Mouse (Mus musculus) megakaryocyte, adult 5-6 weeks (primary cell): ENCODE data around the gene Ptprc. TPM values are rescaled to one million over a fixed set of nuclear protein-coding genes. Genes with fewer than 3 reads are reported as not detected.
A peak's percentile ranks its signal among the peaks of the same experiment; 100 is the strongest.

Experiments used
- ATAC-seq: 2 replicates; pipeline ENCODE4 v1.8.0; 2016; ENCODE audit warnings: mild to moderate bottlenecking, inconsistent platforms; ENCODE audit not compliant: poor library complexity, severe bottlenecking
- total RNA-seq, 2 experiments: library from RNA; stranded (forward) in 1 of 2; stranded (reverse) in 1 of 2; fragments of 153-499, 151-499 nt in 1 of 2; fragments of 221-1000, 200-1000 nt in 1 of 2; gene quantifications; 2 replicates each; pipeline versions ENCODE4 v1.2.3 to v1.2.4; 2015 to 2017

Gene Ptprc
- 547 TPM in 2 replicates for total RNA-seq (2015)
- total RNA-seq (2017) = 704 and 786 TPM in 2 replicates

- ATAC-seq = peak; percentile 47
Measured at GRCm38 (mm10) chr1:138175494-138175893, at the start of gene Ptprc. Gene Ptprc, minus strand, starts transcription at chr1:138175708.

GRCm38 (mm10) chr1:138214736-138215458, 39.4 kb upstream of the Ptprc start:
- no peak for ATAC-seq

GRCm38 (mm10) chr1:138210387-138211024, 35.0 kb upstream of the Ptprc start:
- ATAC-seq = peak; percentile 94

- ATAC-seq = no peak
Measured at GRCm38 (mm10) chr1:138209751-138210150, 34.2 kb upstream of the Ptprc start.

GRCm38 (mm10) chr1:138206041-138206440, 30.5 kb upstream of the Ptprc start:
- ATAC-seq = no peak

GRCm38 (mm10) chr1:138191689-138192508, 16.4 kb upstream of the Ptprc start:
- peak; percentile 91 for ATAC-seq

GRCm38 (mm10) chr1:138188131-138188530, 12.6 kb upstream of the Ptprc start:
- ATAC-seq = no peak

- ATAC-seq = no peak
Measured at GRCm38 (mm10) chr1:138185904-138186303, 10.4 kb upstream of the Ptprc start.

GRCm38 (mm10) chr1:138180081-138180480, 4.6 kb upstream of the Ptprc start:
- ATAC-seq = peak; percentile 60

GRCm38 (mm10) chr1:138174705-138175492, 609 bp downstream of the Ptprc start:
- peak; percentile 77 for ATAC-seq

- ATAC-seq = no peak
Measured at GRCm38 (mm10) chr1:138174143-138174542, 1.4 kb downstream of the Ptprc start.

GRCm38 (mm10) chr1:138173669-138174068, 1.8 kb downstream of the Ptprc start:
- no peak for ATAC-seq

- no peak for ATAC-seq
Measured at GRCm38 (mm10) chr1:138172547-138172946, 3.0 kb downstream of the Ptprc start.

- no peak for ATAC-seq
Measured at GRCm38 (mm10) chr1:138172096-138172495, 3.4 kb downstream of the Ptprc start.

- no peak for ATAC-seq
Measured at GRCm38 (mm10) chr1:138166233-138166771, 9.2 kb downstream of the Ptprc start.

GRCm38 (mm10) chr1:138162638-138163037, 12.9 kb downstream of the Ptprc start:
- peak; percentile 16; the same call in 1 of the 2 replicates for ATAC-seq

GRCm38 (mm10) chr1:138158921-138159320, 16.6 kb downstream of the Ptprc start:
- peak; percentile 84 for ATAC-seq

GRCm38 (mm10) chr1:138158236-138158635, 17.3 kb downstream of the Ptprc start:
- peak; percentile 23; the same call in 1 of the 2 replicates for ATAC-seq

GRCm38 (mm10) chr1:138157709-138158108, 17.8 kb downstream of the Ptprc start:
- no peak for ATAC-seq

GRCm38 (mm10) chr1:138157008-138157407, 18.5 kb downstream of the Ptprc start:
- 0 out of 2 replicates have a peak, but pooled peaks have one; percentile 13 for ATAC-seq
